Mouse (Mus musculus): ENCODE results near the gene Man2a1. TPM values are rescaled to one million over a fixed set of nuclear protein-coding genes. Genes with fewer than 3 reads are reported as not detected.

The Man2a1 gene
- polyA plus RNA-seq, 1 experiment from 2014 or later = 12.6 TPM

DNA sequence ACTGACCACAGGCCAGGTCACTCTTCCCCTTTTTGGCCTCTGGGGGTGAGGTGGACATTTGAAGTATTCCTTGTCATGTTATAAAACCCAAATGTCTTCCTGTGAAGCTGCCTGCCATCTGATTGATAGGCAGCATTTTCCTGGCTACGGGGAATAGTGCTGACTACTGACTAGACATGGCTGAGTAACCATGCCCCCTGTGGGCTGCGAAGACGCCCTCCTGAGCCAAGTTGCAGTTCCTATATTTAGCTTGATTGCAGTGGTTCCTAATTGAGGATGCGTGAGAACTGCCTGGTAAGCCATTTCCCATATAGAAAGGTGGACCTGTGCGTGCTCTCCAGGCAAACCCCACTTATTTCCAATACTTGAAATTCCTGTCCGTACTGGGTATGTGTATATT is 14.9 kb downstream of the Man2a1 start:
- Histone ChIP-seq H3K4me3 (ENCODE audit: low read depth, low read length) (no peak overlapping the region), H3K27ac (ENCODE audit: low read depth) (no peak overlapping the region), H3K4me2 (ENCODE audit: low read length) (no peak overlapping the region), H3K9ac (ENCODE audit: low read length) (no peak overlapping the region), H3K27me3 (replicated peaks; ENCODE audit: control insufficient read depth, insufficient read depth, low read length) (no peaks in the 10 kb centered on the region), H3K4me1 (replicated peaks; ENCODE audit: control insufficient read depth, insufficient read depth, low read length) (no peaks in the 10 kb centered on the region), H3K9me3 (ENCODE audit: control insufficient read depth, low read length) (no peaks in the 10 kb centered on the region), H3K36me3 (ENCODE audit: control insufficient read depth, insufficient read depth, low read length) (peaks cover 6% of the 10 kb centered on the region; the same call in 1 of the 2 replicates)
- ATAC-seq (replicated peaks; ENCODE audit: low FRiP score, low TSS enrichment, low read depth) (no peak), DNase-seq (ENCODE audit: low spot score) (no peak)
- 87% methylated on average over 6 of the region's 6 CpGs for WGBS

DNA sequence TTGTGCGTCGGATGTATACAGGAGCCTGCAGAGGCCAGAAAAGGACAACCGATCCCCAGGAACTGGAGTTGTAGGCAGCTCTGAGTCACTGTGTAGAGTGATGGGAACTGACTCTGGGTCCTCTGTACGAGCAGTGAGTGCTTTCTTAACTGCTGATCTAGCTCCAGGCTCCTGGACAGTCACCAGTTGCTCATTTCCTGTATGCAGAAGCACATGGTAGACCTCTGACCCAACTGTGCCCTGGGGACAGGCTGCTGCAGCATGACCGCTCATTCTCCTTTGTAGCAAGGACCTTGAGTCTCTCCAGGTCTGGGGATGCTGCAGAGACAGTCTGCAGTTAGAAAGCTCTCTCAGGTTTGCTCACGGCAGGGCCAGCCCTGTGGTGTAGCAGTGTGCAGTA is 15.7 kb downstream of the Man2a1 start:
- DNase-seq (ENCODE audit: low spot score) (no peak), ATAC-seq (replicated peaks; ENCODE audit: low FRiP score, low TSS enrichment, low read depth) (no peak)
- Histone ChIP-seq H3K9me3 (ENCODE audit: control insufficient read depth, low read length) (no peaks in the 10 kb centered on the region), H3K4me3 (ENCODE audit: low read depth, low read length) (no peak overlapping the region), H3K4me2 (ENCODE audit: low read length) (no peak overlapping the region), H3K9ac (ENCODE audit: low read length) (no peak overlapping the region), H3K36me3 (ENCODE audit: control insufficient read depth, insufficient read depth, low read length) (peaks cover 6% of the 10 kb centered on the region; the same call in 1 of the 2 replicates), H3K27ac (ENCODE audit: low read depth) (no peak overlapping the region), H3K4me1 (replicated peaks; ENCODE audit: control insufficient read depth, insufficient read depth, low read length) (no peaks in the 10 kb centered on the region), H3K27me3 (replicated peaks; ENCODE audit: control insufficient read depth, insufficient read depth, low read length) (no peaks in the 10 kb centered on the region)
- 81% methylated on average over 6 of the region's 6 CpGs for WGBS

DNA sequence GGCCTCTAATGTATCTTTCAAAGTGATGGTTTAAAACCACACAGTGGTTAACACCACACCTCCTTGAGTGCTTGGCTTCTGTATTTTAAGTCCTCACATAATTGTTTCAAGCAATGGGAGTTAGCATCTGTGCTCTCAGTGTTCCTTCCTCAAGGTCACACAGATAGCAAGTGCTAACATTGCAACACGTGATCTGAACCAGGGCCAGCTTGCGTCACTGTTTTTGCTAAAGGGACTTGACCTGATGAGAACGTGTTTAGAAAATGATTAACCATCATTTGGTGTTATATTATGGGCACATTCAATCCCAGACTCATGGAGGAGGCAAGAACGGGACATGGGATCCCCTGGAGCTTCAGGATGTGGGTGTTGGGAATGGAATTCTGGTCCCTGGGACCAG is 17.3 kb downstream of the Man2a1 start:
- peaks cover 2% of the 10 kb centered on the region; the same call in 1 of the 2 replicates for H3K36me3 ChIP-seq (ENCODE audit: control insufficient read depth, insufficient read depth, low read length)
- ATAC-seq (replicated peaks; ENCODE audit: low FRiP score, low TSS enrichment, low read depth) (peak; percentile 65; the same call in 1 of the 2 replicates), DNase-seq (ENCODE audit: low spot score) (no peak)
- H3K9ac ChIP-seq (ENCODE audit: low read length) = no peak overlapping the region
- no peaks in the 10 kb centered on the region for H3K9me3 ChIP-seq (ENCODE audit: control insufficient read depth, low read length)
- H3K4me3 ChIP-seq (ENCODE audit: low read depth, low read length) = no peak overlapping the region
- H3K27me3 ChIP-seq (replicated peaks; ENCODE audit: control insufficient read depth, insufficient read depth, low read length) = no peaks in the 10 kb centered on the region
- H3K4me1 ChIP-seq (replicated peaks; ENCODE audit: control insufficient read depth, insufficient read depth, low read length) = no peaks in the 10 kb centered on the region
- H3K4me2 ChIP-seq (ENCODE audit: low read length) = no peak overlapping the region
- 64% methylated on average over 4 of the region's 4 CpGs for WGBS
- H3K27ac ChIP-seq (ENCODE audit: low read depth) = no peak overlapping the region

DNA sequence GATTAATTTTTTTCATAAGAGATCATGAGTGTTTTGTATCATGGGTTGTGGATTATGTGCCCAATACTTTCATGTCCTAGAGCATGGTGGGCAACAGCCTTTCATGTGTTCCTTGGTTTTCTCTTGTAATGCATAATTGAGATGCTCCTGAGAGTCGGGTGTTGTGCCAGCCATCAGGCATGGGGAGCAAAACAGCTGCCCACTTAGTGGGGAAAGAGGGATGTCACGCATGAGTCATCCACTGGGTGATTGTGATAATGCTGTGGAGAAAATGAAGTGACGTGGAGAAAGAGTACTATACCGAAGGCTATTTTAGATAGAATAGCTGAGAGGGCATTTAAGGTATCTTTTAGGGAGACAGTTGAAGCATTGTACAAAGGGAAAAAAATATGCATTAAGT is 18.5 kb downstream of the Man2a1 start:
- Histone ChIP-seq H3K4me1 (replicated peaks; ENCODE audit: control insufficient read depth, insufficient read depth, low read length) (no peaks in the 10 kb centered on the region), H3K4me2 (ENCODE audit: low read length) (no peak overlapping the region), H3K4me3 (ENCODE audit: low read depth, low read length) (no peak overlapping the region), H3K9ac (ENCODE audit: low read length) (no peak overlapping the region), H3K36me3 (ENCODE audit: control insufficient read depth, insufficient read depth, low read length) (no peaks in the 10 kb centered on the region), H3K27me3 (replicated peaks; ENCODE audit: control insufficient read depth, insufficient read depth, low read length) (no peaks in the 10 kb centered on the region), H3K9me3 (ENCODE audit: control insufficient read depth, low read length) (no peaks in the 10 kb centered on the region), H3K27ac (ENCODE audit: low read depth) (no peak overlapping the region)
- DNase-seq (ENCODE audit: low spot score) (no peak), ATAC-seq (replicated peaks; ENCODE audit: low FRiP score, low TSS enrichment, low read depth) (no peak)
- WGBS = 86% methylated on average over 4 of the region's 4 CpGs

- no peak overlapping the region for H3K4me2 ChIP-seq (ENCODE audit: low read length)
- WGBS = 66% methylated on average over 9 of the region's 9 CpGs
- DNase-seq (ENCODE audit: low spot score) (no peak), ATAC-seq (replicated peaks; ENCODE audit: low FRiP score, low TSS enrichment, low read depth) (no peak)
- no peaks in the 10 kb centered on the region for H3K9me3 ChIP-seq (ENCODE audit: control insufficient read depth, low read length)
- H3K4me1 ChIP-seq (replicated peaks; ENCODE audit: control insufficient read depth, insufficient read depth, low read length) = no peaks in the 10 kb centered on the region
- no peaks in the 10 kb centered on the region for H3K27me3 ChIP-seq (replicated peaks; ENCODE audit: control insufficient read depth, insufficient read depth, low read length)
- no peaks in the 10 kb centered on the region for H3K36me3 ChIP-seq (ENCODE audit: control insufficient read depth, insufficient read depth, low read length)
- no peak overlapping the region for H3K9ac ChIP-seq (ENCODE audit: low read length)
- no peak overlapping the region for H3K27ac ChIP-seq (ENCODE audit: low read depth)
- no peak overlapping the region for H3K4me3 ChIP-seq (ENCODE audit: low read depth, low read length)
These were observed 19.6 kb downstream of the Man2a1 start for GRCm38 (mm10) chr17:64620135-64620534.

DNA sequence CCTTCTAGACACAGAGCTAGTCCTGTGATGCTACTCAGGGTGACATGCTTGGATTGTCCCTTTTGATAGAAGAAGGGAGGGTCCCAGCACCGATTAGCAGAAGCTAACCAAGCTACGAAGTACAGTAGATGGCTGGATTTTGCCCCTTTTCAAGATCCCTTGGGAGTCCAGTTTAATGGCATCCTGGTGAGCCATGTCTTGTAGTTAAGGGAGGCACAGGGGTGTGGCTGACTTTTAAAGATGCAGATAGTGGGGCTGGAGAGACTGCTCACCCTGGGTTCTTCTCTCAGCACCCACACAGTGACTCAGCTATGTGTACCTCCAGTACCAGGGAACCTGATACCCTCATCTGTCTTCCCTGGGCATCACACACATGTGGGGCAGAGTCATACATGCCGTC is 20.1 kb downstream of the Man2a1 start:
- H3K4me2 ChIP-seq (ENCODE audit: low read length) = no peak overlapping the region
- no peaks in the 10 kb centered on the region for H3K9me3 ChIP-seq (ENCODE audit: control insufficient read depth, low read length)
- no peaks in the 10 kb centered on the region for H3K4me1 ChIP-seq (replicated peaks; ENCODE audit: control insufficient read depth, insufficient read depth, low read length)
- no peaks in the 10 kb centered on the region for H3K27me3 ChIP-seq (replicated peaks; ENCODE audit: control insufficient read depth, insufficient read depth, low read length)
- H3K36me3 ChIP-seq (ENCODE audit: control insufficient read depth, insufficient read depth, low read length) = peaks cover 5% of the 10 kb centered on the region
- H3K27ac ChIP-seq (ENCODE audit: low read depth) = no peak overlapping the region
- DNase-seq (ENCODE audit: low spot score) (no peak), ATAC-seq (replicated peaks; ENCODE audit: low FRiP score, low TSS enrichment, low read depth) (no peak)
- 77% methylated on average over 3 of the region's 3 CpGs for WGBS
- H3K9ac ChIP-seq (ENCODE audit: low read length) = no peak overlapping the region
- H3K4me3 ChIP-seq (ENCODE audit: low read depth, low read length) = no peak overlapping the region

- Histone ChIP-seq H3K4me1 (replicated peaks; ENCODE audit: control insufficient read depth, insufficient read depth, low read length) (no peaks in the 10 kb centered on the region), H3K4me2 (ENCODE audit: low read length) (no peak overlapping the region), H3K9ac (ENCODE audit: low read length) (no peak overlapping the region), H3K36me3 (ENCODE audit: control insufficient read depth, insufficient read depth, low read length) (peaks cover 10% of the 10 kb centered on the region), H3K27me3 (replicated peaks; ENCODE audit: control insufficient read depth, insufficient read depth, low read length) (no peaks in the 10 kb centered on the region), H3K4me3 (ENCODE audit: low read depth, low read length) (no peak overlapping the region), H3K27ac (ENCODE audit: low read depth) (no peak overlapping the region), H3K9me3 (ENCODE audit: control insufficient read depth, low read length) (no peaks in the 10 kb centered on the region)
- WGBS = 83% methylated on average over 8 of the region's 8 CpGs
- DNase-seq (ENCODE audit: low spot score) (no peak), ATAC-seq (replicated peaks; ENCODE audit: low FRiP score, low TSS enrichment, low read depth) (no peak)
These were observed 20.7 kb downstream of the Man2a1 start for GRCm38 (mm10) chr17:64621226-64621625.

- H3K4me1 ChIP-seq (replicated peaks; ENCODE audit: control insufficient read depth, insufficient read depth, low read length) = peaks cover under 1% of the 10 kb centered on the region; the same call in 1 of the 2 replicates
- H3K9ac ChIP-seq (ENCODE audit: low read length) = no peak overlapping the region
- H3K27ac ChIP-seq (ENCODE audit: low read depth) = no peak overlapping the region
- WGBS = 88% methylated on average over 9 of the region's 9 CpGs
- H3K36me3 ChIP-seq (ENCODE audit: control insufficient read depth, insufficient read depth, low read length) = peaks cover 16% of the 10 kb centered on the region
- no peak overlapping the region for H3K4me2 ChIP-seq (ENCODE audit: low read length)
- H3K4me3 ChIP-seq (ENCODE audit: low read depth, low read length) = no peak overlapping the region
- no peaks in the 10 kb centered on the region for H3K9me3 ChIP-seq (ENCODE audit: control insufficient read depth, low read length)
- ATAC-seq (replicated peaks; ENCODE audit: low FRiP score, low TSS enrichment, low read depth) (no peak), DNase-seq (ENCODE audit: low spot score) (no peak)
- no peaks in the 10 kb centered on the region for H3K27me3 ChIP-seq (replicated peaks; ENCODE audit: control insufficient read depth, insufficient read depth, low read length)
These were observed 21.3 kb downstream of the Man2a1 start for GRCm38 (mm10) chr17:64621649-64622351.

- ATAC-seq (replicated peaks; ENCODE audit: low FRiP score, low TSS enrichment, low read depth) = no peak
- no peak for DNase-seq (ENCODE audit: low spot score)
These were observed 21.9 kb downstream of the Man2a1 start for GRCm38 (mm10) chr17:64622352-64622886.

More at GRCm38 (mm10) chr17:64622352-64622886, 21.9 kb downstream of the Man2a1 start:
- WGBS = 88% methylated on average over 11 of the region's 11 CpGs
- Histone ChIP-seq H3K4me1 (replicated peaks; ENCODE audit: control insufficient read depth, insufficient read depth, low read length) (peaks cover 3% of the 10 kb centered on the region; the same call in 1 of the 2 replicates), H3K9me3 (ENCODE audit: control insufficient read depth, low read length) (no peaks in the 10 kb centered on the region), H3K4me2 (ENCODE audit: low read length) (no peak overlapping the region), H3K27me3 (replicated peaks; ENCODE audit: control insufficient read depth, insufficient read depth, low read length) (no peaks in the 10 kb centered on the region), H3K4me3 (ENCODE audit: low read depth, low read length) (no peak overlapping the region), H3K36me3 (ENCODE audit: control insufficient read depth, insufficient read depth, low read length) (peaks cover 19% of the 10 kb centered on the region), H3K9ac (ENCODE audit: low read length) (no peak overlapping the region), H3K27ac (ENCODE audit: low read depth) (no peak overlapping the region)

Data from intestine, embryonic 14.5 days (tissue).